Mouse (Mus musculus) neural tube, embryonic 14.5 days (tissue): ENCODE results near the gene Nabp1. TPM values are rescaled to one million over a fixed set of nuclear protein-coding genes. Genes with fewer than 3 reads are reported as not detected.

ENCODE experiments used
- ATAC-seq: fragments of 200-750 bp; cut with Nextera tagmentation; 2 replicates; pipeline ENCODE4 v1.8.0; 2017; ENCODE audit warnings: low read depth, mild to moderate bottlenecking, moderate TSS enrichment, moderate library complexity
- H3K27ac ChIP-seq: fragments of 300-500 bp; sonication (generic); 2 replicates; pipeline ENCODE4 v1.5.1; 2014; ENCODE audit warnings: low read depth, mild to moderate bottlenecking, control low read depth, low read length, moderate library complexity, mixed read lengths
- H3K27me3 ChIP-seq: fragments of 300-500 bp; sonication (generic); 2 replicates; pipeline ENCODE4 v1.6.1; 2014; ENCODE audit warnings: low read length; ENCODE audit not compliant: control insufficient read depth, insufficient read depth
- H3K36me3 ChIP-seq: fragments of 300-500 bp; sonication (generic); 2 replicates; pipeline ENCODE4 v1.6.1; 2014; ENCODE audit warnings: low read length, mixed read lengths; ENCODE audit not compliant: control insufficient read depth, insufficient read depth
- H3K4me1 ChIP-seq: fragments of 300-500 bp; sonication (generic); 2 replicates; pipeline ENCODE4 v1.6.1; 2014; ENCODE audit warnings: low read length; ENCODE audit not compliant: control insufficient read depth, insufficient read depth
- H3K4me2 ChIP-seq: fragments of 300-500 bp; sonication (generic); 2 replicates; pipeline ENCODE4 v1.6.1; 2014; ENCODE audit warnings: mild to moderate bottlenecking, low read depth, low read length, control low read depth
- H3K4me3 ChIP-seq: fragments of 300-500 bp; sonication (generic); 2 replicates; pipeline ENCODE4 v1.5.1; 2014; ENCODE audit warnings: low read depth, low read length, control low read depth, mixed read lengths
- H3K9ac ChIP-seq: fragments of 300-500 bp; sonication (generic); replicated peaks from 2 replicates; pipeline ENCODE4 v1.6.1; 2014; ENCODE audit warnings: low read depth, mild to moderate bottlenecking, control low read depth, low read length, mixed read lengths
- H3K9me3 ChIP-seq: fragments of 300-500 bp; sonication (generic); 2 replicates; pipeline ENCODE4 v1.6.1; 2016; ENCODE audit warnings: low read length; ENCODE audit not compliant: control insufficient read depth
- WGBS: fragments of 180-500 bp; shearing (Covaris S2); extraction: QIAGEN DNeasy Blood & Tissue Kit; methylation state at CpG from one replicate; pipeline ENCODE4 v1.1.7; 2014; 5-methylcytosine and 5-hydroxymethylcytosine counted together
- polyA plus RNA-seq: library from polyadenylated mRNA; unstranded; fragments of >200 nt; fragmentation: Nextera tagmentation; extraction: Ambion mirVana; gene quantifications from 2 replicates; pipeline ENCODE4 v1.2.1, GENCODE M21; 2014

Nabp1 gene
- polyA plus RNA-seq, 1 experiment from 2014 or later, result 8.3 TPM

DNA sequence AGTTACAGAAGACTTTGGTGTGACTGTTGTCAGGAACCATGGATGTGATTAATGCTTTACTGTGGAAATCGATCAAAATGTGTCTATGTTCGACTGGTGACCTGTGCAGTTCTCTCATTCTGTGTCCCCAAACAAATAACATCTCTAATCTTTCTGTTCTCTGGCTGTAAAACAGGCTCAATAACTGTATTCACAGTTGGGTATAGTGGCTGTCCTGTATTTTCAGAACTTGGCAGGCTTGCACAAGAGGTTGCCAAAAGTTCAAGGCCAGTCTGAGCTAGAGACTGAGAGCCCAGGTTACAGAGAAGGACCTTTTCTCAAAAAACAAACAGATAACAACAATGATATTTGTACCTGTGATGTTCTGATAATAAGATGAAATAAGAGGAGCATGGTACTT, 34.1 kb upstream of the Nabp1 start:
- H3K4me2 ChIP-seq, result no peak overlapping the region
- no peaks in the 10 kb centered on the region for H3K4me1 ChIP-seq
- WGBS, result 87% methylated on average over 2 of the region's 2 CpGs
- H3K27me3 ChIP-seq, result no peaks in the 10 kb centered on the region
- no peaks in the 10 kb centered on the region for H3K36me3 ChIP-seq
- no peak overlapping the region for H3K4me3 ChIP-seq
- no peak overlapping the region for H3K27ac ChIP-seq
- H3K9me3 ChIP-seq, result no peaks in the 10 kb centered on the region
- no peak for ATAC-seq
- H3K9ac ChIP-seq, result no peak overlapping the region

DNA sequence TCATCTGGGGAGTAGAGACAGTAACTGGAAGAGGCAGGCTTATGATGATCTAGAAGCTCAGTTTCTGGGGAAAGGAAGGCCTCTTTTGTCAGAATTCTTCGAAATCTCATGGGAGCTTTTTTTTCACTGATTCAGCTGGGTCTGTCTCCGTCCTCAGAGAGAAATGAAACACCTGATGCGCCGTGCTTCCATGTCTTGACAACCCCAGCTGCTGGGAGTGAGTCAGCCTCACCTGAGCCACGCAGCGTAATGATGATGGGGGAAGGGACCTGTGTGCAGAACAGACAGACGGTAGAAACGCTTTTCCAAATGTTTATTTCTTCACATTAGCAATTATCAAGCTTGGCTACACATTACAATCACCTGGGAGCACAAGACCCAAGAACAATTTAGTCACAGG, 31.6 kb upstream of the Nabp1 start:
- Histone ChIP-seq H3K4me2 (no peak overlapping the region), H3K4me1 (no peaks in the 10 kb centered on the region), H3K4me3 (no peak overlapping the region), H3K9me3 (no peaks in the 10 kb centered on the region), H3K27me3 (no peaks in the 10 kb centered on the region), H3K36me3 (no peaks in the 10 kb centered on the region), H3K27ac (0 out of 2 replicates have a peak overlapping the region, but pooled peaks have one; percentile 22), H3K9ac (no peak overlapping the region)
- WGBS, result 77% methylated on average over 8 of the region's 8 CpGs
- ATAC-seq, result no peak

DNA sequence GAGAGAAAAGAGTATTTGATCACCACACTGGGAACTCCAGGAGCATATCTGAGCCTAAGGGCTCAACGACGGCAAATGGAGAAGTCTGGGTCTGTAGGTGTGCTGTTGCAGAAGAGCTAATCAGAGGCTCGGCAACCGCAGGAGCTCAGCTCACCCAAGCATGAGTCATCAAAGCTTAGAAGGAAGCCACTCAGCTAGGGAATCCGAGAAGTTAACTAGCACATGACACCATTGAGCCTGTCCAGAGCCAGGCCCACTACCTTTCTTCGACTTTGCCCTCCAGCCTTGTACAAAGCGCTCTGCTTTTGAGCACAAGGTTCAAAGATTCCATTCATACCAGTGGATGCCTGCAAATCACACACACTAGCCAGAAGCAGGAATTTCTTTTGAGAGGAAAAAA, 30.9 kb upstream of the Nabp1 start:
- H3K4me1 ChIP-seq, result no peaks in the 10 kb centered on the region
- H3K4me3 ChIP-seq, result no peak overlapping the region
- no peaks in the 10 kb centered on the region for H3K36me3 ChIP-seq
- no peak overlapping the region for H3K27ac ChIP-seq
- WGBS, result 44% methylated on average over 7 of the region's 7 CpGs
- no peak overlapping the region for H3K9ac ChIP-seq
- no peak for ATAC-seq
- H3K27me3 ChIP-seq, result no peaks in the 10 kb centered on the region
- H3K4me2 ChIP-seq, result no peak overlapping the region
- no peaks in the 10 kb centered on the region for H3K9me3 ChIP-seq

DNA sequence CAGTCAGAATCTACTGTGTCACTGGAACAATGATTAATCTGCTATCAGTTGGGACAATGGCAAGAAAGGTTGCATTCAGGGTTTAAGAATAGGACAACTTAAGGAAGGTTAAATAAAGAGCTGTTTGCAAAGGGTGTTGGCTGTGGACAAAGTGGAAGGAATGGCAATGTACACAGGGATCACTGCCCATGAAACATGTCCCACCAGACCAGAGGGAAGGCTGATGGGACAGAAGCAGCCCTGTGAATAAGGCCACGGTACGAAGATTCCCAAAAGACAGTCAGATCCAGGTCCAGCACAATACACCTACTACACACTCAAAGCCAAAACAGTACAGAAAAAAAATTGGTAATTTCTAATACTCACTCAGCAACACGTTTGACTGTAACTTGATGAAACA, 30.3 kb upstream of the Nabp1 start:
- Histone ChIP-seq H3K27ac (no peak overlapping the region), H3K27me3 (no peaks in the 10 kb centered on the region), H3K4me3 (no peak overlapping the region), H3K4me2 (no peak overlapping the region), H3K4me1 (no peaks in the 10 kb centered on the region), H3K36me3 (no peaks in the 10 kb centered on the region), H3K9ac (no peak overlapping the region), H3K9me3 (no peaks in the 10 kb centered on the region)
- ATAC-seq, result no peak
- WGBS, result 67% methylated on average over 3 of the region's 3 CpGs

GRCm38 (mm10) chr1:51507436-51507835, 29.2 kb upstream of the Nabp1 start:
- H3K27ac ChIP-seq, result no peak overlapping the region
- 86% methylated on average over 5 of the region's 5 CpGs for WGBS
- H3K9ac ChIP-seq, result no peak overlapping the region
- no peak overlapping the region for H3K4me3 ChIP-seq
- H3K36me3 ChIP-seq, result no peaks in the 10 kb centered on the region
- ATAC-seq, result no peak
- H3K4me2 ChIP-seq, result no peak overlapping the region
- H3K27me3 ChIP-seq, result no peaks in the 10 kb centered on the region
- H3K4me1 ChIP-seq, result no peaks in the 10 kb centered on the region
- no peaks in the 10 kb centered on the region for H3K9me3 ChIP-seq

- H3K27ac ChIP-seq, result no peak overlapping the region
- ATAC-seq, result no peak
- H3K4me3 ChIP-seq, result no peak overlapping the region
- H3K9ac ChIP-seq, result no peak overlapping the region
- no peaks in the 10 kb centered on the region for H3K36me3 ChIP-seq
- no peaks in the 10 kb centered on the region for H3K9me3 ChIP-seq
- no peaks in the 10 kb centered on the region for H3K4me1 ChIP-seq
- no peak overlapping the region for H3K4me2 ChIP-seq
- no peaks in the 10 kb centered on the region for H3K27me3 ChIP-seq
- WGBS, result 93% methylated on average over 4 of the region's 4 CpGs
Measured at GRCm38 (mm10) chr1:51506236-51506635, 28.0 kb upstream of the Nabp1 start.

DNA sequence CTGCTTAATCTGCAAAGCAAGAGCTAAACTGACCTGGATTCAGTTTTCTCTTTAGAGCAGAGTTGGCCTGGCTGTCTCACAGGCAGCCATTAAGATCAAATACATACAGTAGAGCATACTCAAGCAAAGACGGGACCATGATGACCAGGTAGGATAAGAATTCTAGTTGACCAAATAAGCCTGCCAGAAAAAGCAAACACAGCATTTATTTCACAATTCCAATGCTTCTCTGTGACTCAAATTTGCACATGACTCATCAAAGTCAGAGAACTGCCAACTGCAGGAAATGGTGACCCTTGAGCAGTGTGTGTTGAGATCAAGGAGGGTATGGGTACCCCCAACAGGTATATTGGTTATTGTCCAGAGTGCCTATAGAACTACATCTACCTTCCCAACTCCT, 27.4 kb upstream of the Nabp1 start:
- no peak overlapping the region for H3K4me2 ChIP-seq
- H3K9ac ChIP-seq, result no peak overlapping the region
- H3K4me1 ChIP-seq, result no peaks in the 10 kb centered on the region
- no peak for ATAC-seq
- H3K27me3 ChIP-seq, result no peaks in the 10 kb centered on the region
- WGBS, result 94% methylated on average over 1 of the region's 1 CpGs
- no peaks in the 10 kb centered on the region for H3K9me3 ChIP-seq
- no peaks in the 10 kb centered on the region for H3K36me3 ChIP-seq
- no peak overlapping the region for H3K27ac ChIP-seq
- H3K4me3 ChIP-seq, result no peak overlapping the region

- Histone ChIP-seq H3K4me2 (no peak overlapping the region), H3K36me3 (no peaks in the 10 kb centered on the region), H3K27me3 (no peaks in the 10 kb centered on the region), H3K9me3 (no peaks in the 10 kb centered on the region), H3K4me3 (no peak overlapping the region), H3K27ac (no peak overlapping the region), H3K4me1 (no peaks in the 10 kb centered on the region), H3K9ac (no peak overlapping the region)
- no peak for ATAC-seq
- 86% methylated on average over 2 of the region's 2 CpGs for WGBS
Measured at GRCm38 (mm10) chr1:51503055-51503454, 24.8 kb upstream of the Nabp1 start.

GRCm38 (mm10) chr1:51502353-51502752, 24.1 kb upstream of the Nabp1 start:
- Histone ChIP-seq H3K9me3 (no peaks in the 10 kb centered on the region), H3K36me3 (no peaks in the 10 kb centered on the region), H3K9ac (no peak overlapping the region), H3K27me3 (no peaks in the 10 kb centered on the region), H3K4me3 (no peak overlapping the region), H3K4me1 (no peaks in the 10 kb centered on the region), H3K27ac (no peak overlapping the region), H3K4me2 (no peak overlapping the region)
- 86% methylated on average over 5 of the region's 5 CpGs for WGBS
- no peak for ATAC-seq

- no peaks in the 10 kb centered on the region for H3K4me1 ChIP-seq
- no peaks in the 10 kb centered on the region for H3K36me3 ChIP-seq
- H3K27ac ChIP-seq, result no peak overlapping the region
- H3K4me3 ChIP-seq, result no peak overlapping the region
- ATAC-seq, result no peak
- H3K27me3 ChIP-seq, result no peaks in the 10 kb centered on the region
- no peaks in the 10 kb centered on the region for H3K9me3 ChIP-seq
- no peak overlapping the region for H3K9ac ChIP-seq
- no peak overlapping the region for H3K4me2 ChIP-seq
- 83% methylated on average over 12 of the region's 12 CpGs for WGBS
Measured at GRCm38 (mm10) chr1:51501251-51501650, 23.0 kb upstream of the Nabp1 start.
